Mouse (Mus musculus) left cerebral cortex, postnatal 25 days (tissue): ENCODE data around the gene Klc4. TPM values are rescaled to one million over a fixed set of nuclear protein-coding genes. Genes with fewer than 3 reads are reported as not detected.
A peak's percentile ranks its signal among the peaks of the same experiment; 100 is the strongest.

Experiments
- DNase-seq, 2 experiments: peaks; one replicate each; pipeline ENCODE4 v3.0.0; 2022; ENCODE audit warnings: low spot score in 2 of 2, mixed read lengths in 1 of 2
- intact Hi-C: fragments of 180-260 bp; cut with DNase I; formaldehyde crosslinking; loops from one replicate; pipeline ENCODE4 v1.15.1; 2025
- total RNA-seq, 2 experiments: library from RNA; stranded (reverse); gene quantifications; 2 replicates each; pipeline ENCODE4 v1.2.3; 2021

The Klc4 gene
- total RNA-seq, 2 experiments from 2014 or later = 17.8 to 20.4 TPM

DNA sequence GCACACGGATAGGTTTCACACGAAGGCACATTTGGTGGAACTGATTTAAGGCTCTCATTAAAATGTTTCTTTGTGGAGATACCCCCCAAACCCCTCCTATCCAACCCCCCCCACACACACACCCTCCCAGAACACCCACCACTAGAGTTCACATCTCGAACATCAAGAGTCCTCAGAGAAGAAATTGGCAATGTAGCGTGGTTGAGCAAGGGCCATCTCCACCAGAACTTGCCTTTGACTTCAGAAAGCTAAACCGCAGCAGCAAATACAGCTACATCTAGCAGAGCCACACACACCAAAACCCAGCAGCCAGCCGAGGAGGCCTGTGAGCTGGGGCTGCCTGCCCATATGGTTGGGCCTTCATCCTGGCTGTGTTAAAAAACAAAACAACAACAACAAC lies 18.4 kb downstream of the Klc4 start:
- intact Hi-C loops = no loop called here
- DNase-seq = no peak

DNA sequence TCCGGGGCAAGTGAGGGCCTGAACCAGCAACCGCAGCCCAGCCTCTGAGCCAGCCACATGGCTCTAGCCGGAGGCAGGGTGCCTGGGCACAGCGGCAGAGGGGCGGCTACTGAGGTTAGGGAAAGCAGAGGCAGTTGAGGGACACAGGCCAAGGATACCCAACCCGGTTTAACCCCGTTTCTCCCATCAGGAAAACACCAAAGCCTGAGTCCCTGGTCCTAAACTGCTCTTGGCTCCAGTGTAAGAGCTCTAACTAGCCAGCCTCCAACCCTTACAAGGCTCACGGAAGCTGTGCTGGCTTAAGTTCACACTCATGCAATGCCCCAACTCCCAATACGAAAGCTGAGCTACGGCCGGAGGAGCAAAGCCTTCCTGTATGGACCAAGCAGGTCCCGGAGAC lies 21.2 kb downstream of the Klc4 start:
- intact Hi-C loops = no loop called here
- DNase-seq = no peak

DNA sequence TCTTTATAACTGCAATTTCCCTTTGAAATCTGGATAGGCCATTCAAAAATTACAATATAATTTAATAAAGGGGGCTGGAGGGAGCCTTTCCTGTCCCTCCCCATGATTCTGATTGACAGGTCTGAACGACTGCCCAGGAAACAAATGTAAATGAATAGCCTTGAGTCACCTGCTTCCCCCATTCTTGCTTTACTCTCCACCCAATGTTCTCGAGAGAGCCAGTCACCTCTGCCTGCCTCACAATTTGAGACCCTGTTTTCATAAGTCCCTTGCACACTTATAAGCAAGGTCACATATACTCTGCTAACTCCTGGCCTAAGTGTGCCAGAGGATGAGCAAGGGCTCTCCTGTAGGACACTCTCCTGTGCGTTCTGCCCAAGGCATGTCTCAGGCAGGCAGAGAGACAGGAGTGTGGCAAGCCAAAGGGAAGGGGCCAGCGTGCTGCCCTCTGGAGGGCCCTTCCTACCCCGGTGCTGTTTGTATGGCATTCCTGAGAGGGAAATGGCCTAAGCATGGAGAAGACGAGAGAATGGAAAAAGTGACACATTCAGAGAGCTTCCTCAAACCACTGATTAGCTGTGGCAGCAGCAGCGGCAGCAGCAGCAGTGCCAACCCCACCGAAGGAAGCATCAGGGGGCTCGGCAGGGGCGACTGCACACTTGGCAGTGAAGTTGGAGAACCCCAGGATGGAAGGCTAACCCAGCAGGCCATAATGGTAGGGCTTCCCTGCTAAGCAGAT lies 21.8 kb downstream of the Klc4 start:
- no peak for DNase-seq
- intact Hi-C loops = no loop called here

DNA sequence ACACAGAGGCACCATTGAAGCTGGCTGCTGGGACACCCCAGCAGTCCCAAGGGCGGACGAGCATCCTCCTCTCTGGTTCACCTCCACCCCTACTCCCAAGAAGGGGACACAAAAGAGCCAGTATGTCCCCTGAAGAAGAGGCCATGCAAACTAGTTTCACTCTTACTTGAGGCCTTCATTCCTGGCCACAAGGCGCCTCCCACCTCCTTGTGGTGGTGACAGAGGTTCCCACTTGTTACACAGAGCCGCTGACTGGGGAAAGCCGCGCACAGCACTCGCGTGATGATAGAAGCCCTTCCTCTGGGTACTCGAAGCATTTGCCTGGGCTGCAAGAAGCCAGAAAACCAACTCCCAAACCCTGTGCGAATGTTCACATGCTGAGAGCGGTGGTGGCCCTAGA lies 23.6 kb downstream of the Klc4 start:
- intact Hi-C loops = no loop called here
- DNase-seq = no peak

DNA sequence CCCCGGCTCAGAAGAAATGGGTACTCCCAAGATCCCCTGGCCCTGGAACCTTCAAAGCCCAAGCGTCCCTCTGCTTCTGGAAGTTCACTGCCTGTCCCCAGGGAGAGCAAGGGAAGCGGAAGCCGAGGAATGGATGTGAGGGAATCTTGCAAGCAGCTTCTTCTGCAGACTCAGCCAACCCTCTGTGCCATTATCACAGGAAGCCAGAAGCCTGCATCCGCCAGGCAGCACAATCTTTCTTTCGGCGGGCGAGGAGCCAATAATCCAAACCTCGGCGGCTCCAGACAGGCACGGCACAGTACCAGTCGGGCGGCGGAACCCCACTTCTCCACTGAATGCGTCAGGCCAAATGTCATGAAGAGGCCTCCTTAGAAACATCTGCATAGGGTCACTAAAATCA lies 24.5 kb downstream of the Klc4 start:
- intact Hi-C loops = no loop called here
- DNase-seq = peak; percentile 53 to 74

DNA sequence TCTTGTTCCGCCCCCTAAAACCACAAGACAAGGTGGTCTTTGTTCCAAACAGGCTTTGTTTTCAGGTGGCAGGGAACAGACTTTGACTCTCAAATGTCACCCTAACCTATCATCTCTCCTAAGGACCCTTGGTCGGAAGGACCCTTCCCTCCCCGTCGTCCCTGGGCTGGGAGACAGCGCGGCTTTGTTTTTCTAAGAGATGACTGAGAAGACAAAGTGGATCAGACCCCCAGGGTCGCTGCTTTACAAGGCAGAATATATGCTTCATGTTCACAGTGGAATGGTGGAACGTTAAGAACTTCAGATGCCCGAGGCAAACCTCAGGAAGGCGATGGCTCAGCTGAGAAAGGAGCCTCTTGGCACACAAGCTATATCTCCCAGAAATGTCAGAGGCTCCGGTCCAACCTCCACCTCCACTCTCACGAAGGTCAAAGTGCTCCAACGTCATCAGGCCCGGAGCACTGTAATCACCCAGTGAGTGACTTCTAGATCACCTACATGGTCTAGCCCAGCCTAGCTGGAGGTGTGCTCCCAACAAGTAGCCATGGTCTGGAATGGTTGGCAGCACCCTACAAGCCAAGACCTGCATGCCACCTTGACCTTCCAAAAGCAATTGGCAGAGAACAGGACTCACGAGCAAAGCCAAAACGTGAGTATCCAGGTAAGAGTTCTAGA lies 26.0 kb downstream of the Klc4 start:
- DNase-seq = no peak
- intact Hi-C loops = no loop called here

DNA sequence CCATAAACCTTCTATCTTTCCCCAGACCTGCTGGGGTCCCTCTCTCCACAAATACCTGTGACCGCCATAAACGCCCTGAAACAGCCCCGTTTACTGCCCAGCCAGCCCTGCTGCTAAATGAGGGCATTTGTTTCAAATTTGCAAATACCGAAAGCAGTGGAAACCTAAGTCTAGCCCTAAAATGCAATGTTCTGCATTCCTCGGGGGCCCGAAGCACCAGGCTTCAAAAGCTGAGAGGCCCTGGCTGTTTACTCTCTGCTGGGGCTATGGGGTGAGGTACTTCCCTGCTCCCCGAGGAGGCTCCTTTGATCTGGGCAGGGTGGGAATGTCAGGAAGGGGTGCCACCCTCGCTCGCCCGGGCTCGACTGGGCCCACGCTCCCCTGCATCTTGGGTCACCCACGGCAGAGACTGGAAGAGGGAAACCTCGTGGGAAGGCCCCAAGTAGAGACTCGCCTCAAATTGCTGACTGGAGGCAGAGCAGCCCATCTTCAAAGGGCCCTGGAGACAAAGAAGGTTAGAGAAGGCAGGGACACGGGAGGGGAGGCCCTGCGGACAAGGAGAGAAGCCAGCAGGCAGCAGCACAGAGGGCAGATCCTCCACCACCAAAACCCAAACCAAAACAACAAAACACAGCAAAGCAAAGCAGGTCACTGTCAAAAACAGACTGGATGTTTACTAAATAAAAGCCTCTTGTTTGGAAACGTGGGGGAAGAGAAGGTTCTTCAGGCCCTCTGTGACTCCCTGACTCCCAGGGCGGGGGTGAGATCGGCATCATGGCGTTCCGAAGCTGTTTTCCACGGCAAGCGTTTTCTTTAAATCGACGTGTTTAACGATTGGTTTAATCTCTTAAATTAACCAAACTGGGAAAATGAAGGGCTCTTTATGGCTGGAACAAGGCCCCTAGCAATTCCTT lies 26.8 kb downstream of the Klc4 start:
- DNase-seq = no peak
- intact Hi-C loops = no loop called here

DNA sequence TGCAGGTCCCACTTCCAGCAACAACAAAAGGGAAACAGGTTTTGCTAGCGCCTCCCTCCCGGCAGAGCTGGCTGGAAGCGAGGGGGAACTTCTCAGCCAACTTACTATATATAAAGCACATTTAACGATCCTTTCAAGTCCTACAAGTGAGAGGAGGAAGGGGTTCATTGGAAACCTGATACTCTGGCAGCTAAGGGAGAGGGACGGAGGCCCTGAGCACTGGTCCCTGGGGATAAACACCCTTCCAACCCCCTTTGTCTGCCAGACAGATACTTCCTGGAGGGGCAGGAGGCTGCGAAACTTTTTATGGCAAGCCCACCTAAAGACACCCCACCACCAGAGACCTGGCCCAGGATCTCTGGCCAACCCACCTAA lies 27.4 kb downstream of the Klc4 start:
- DNase-seq = peak in 1 of 2 experiments; percentile 32
- intact Hi-C loops = no loop called here

DNA sequence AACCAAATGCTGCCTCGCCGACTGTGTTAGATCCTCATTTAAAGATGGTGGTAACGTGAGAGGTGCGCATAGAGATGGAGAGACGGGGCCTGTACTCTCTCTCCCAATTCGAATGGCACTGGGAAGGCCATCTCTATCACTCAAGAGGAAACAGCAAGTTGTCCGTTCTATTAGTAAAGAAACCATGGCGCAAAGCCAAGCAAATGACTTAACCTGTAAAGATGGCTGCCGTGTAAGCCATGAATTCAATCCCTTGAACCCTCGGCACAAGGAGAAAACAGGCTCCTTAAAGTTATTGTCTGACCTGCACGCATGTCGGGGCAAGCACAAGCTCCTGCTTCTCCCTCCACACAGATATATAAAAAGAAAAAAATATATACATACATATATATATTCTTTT lies 28.0 kb downstream of the Klc4 start:
- DNase-seq = no peak
- intact Hi-C loops = no loop called here

DNA sequence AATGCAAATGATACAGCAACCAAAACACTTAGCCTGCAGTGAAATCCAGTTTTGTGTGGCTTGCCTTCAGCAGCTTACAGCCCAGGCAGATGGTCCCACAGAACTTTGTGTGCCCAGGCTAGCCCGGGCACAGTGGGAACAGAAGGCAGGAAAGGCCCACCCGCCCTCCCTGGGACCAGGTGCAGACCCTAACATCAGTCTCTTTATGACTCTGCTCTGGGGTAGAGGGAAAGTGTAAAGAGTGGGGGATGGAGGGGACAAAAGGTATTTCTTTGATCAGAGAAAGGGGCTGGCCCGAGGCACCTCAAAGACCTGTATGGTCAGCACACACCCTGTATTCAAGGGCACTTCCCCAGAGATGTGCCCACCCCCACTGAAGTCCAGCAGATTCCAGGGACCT lies 32.6 kb downstream of the Klc4 start:
- no peak for DNase-seq
- intact Hi-C loops = no loop called here

DNA sequence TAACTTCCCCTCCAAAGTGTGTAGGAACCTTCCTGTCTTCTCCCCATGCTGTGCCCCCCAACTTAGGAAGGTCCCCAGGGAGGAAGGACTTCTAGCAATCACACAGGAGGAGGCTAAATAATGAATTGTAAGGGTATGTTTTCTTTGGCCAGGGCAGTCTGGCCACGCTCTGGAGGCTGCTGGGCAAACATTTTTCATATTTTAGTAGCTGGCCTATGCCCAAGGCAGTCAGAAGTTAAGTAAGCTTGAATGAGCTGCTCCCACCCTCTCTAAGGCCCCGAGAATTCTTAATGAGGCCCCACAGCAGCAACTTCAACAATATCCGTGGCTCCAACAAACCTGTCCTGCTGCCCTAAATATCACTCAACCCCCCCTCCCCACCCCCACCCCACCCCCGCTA lies 33.0 kb downstream of the Klc4 start:
- DNase-seq = no peak
- intact Hi-C loops = no loop called here

DNA sequence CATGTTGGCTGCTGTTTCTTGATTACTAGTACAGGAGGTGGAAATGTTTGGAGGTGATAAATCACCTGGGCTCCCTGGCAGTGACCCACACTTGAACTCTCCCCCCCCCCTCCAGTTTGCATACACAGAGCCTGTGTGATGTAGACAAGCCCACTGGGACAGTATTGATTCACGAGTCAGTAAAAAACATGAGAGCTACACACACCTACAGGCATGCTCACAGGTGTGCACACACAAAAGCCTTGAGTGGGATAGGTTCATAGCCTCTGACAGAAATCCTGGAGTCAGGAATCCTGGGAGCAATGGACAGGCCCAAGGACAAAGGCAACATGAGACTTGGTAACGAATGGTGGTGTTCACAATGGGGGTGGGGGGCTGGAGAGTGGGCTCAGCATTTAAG lies 33.6 kb downstream of the Klc4 start:
- no peak for DNase-seq
- intact Hi-C loops = no loop called here

DNA sequence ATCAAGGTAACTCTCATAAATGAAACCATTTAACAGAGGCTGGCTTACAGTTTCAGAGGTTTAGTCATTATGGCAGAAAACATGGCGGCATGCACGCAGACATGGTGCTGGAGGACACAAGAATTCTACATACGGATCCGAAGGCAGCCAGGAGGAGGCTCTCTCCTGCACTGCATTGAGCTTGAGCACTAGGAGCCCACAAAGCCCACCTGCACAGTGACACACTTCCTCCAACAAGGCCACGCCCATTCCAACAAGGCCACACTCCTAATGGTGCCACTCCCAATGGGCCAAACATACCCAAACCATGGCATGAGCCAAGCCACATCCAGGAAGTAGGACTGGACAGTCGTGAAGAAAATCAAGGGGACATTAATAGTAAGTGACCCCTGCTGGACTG lies 34.5 kb downstream of the Klc4 start:
- intact Hi-C loops = no loop called here
- no peak for DNase-seq

DNA sequence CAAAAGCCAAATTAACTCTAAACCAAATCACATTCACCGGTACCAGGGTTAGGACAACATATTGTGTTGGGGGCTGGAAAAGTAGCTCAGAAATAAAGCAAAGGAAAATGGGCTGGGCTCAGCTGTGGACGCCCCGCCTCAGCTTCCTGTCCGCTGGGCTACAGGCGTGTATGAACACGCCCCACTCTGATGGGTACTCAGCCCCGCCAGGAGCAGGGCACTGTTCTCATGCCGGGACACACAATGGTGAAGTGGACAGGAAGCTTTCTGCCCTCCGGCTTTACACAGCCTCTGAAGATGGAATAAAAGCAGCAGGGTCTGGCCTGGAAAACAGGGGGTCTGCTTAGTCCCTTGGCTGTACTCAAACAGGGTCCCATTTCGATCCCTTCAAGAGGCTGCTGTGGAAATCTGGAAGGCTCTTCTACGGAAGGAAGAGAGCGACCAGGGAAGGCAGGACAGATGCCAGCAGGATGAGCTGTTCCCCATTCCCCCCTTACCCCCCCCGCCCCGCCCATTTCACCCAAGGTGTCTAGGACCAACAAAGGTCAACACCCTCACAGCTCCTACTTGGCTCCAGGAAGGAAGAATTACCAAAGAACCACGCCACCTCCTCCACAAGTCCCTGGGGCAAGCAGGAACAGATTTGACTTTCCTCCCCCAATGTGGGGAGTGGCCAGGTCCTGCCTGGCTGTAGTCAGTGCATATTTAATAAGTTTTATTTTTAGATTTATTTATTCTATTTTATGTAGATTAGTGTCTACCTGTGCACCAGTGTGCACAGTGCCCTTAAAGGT lies 35.9 kb downstream of the Klc4 start:
- intact Hi-C loops = no loop called here
- no peak for DNase-seq

DNA sequence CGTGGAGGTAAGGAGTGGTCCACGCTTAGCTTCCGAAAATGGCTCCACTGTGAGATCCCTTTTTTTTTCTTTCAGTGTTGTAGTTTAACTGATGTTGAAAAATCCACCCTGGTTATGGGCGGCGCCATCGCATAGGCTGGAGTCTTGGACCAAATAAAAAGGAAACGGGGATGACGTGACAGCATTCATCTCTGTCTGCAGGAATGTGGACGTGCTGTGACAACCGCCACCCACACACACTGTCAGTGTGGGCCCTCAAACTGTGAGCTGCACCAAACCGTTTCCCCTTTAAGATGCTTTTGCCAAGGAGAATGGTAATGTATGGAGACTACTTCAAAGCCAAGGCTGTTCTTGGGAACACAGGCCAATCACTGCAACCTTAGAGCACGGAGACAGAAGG lies 39.8 kb downstream of the Klc4 start:
- peak; percentile 33 to 89 for DNase-seq
- intact Hi-C loops = no loop called here

DNA sequence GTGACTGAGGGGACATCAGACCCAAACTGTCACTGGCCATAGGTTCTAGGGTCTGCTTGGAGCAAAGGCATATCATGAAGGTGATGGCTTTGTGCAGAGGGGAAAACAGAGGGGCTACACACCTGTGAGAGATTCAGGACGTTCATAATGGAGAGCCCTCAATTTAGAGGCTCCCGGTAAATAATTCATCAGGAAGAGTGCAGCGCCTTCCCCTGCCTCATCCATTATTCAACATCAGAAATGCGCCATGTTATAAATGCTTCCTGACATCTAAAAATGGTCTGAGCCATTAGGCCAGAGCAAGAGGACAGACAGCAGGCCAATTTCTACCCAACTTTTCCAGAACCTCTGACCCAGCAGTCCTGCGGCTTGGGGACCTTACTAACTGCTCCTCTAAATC lies 40.7 kb downstream of the Klc4 start:
- intact Hi-C loops = no loop called here

DNA sequence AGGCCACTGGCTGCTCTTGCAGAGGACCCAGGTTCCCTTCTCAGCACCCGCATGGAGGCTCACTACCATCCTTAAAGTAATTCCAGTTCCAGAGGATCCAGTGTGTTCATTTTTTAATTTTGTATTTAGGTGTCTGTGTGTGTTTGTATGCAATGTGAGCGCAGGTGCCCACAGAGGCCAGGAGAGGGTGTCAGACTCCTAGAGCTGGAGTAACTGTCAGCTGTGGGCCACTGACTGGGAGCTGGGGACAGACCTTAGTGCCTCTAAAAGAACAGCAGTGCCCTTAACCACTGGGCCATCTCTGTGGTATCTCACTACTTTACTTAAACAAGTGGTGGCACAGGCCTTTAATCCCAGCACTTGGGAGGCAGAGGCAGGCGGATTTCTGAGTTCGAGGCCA lies 42.6 kb downstream of the Klc4 start:
- intact Hi-C loops = loop anchor here (5.0 kb wide), 1 partner anchor 34 kb away; no protein-coding TSS in a partner anchor
- DNase-seq = no peak

More for the DNA sequence above, 40.7 kb downstream of the Klc4 start:
- no peak for DNase-seq

DNA sequence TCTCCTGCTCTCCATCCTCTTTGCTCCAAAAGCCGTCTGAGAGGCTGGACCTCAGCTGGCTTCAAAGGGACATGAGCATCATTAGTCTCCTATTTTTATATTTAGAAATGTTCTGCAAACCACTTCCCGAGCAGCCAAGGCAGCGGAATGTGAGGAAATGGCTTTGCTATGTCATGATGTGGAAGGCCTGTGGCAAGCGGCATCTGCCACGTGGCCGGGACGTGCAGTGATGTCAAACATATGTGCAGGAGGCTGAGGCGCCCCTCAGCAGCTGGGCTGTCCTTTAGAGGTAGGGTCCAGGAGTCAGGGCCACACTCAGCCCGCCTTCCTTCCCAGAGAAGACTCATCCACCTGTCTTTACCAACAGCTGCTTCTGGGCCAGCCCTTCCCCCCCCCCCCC lies 43.6 kb downstream of the Klc4 start:
- intact Hi-C loops = loop anchor here (5.0 kb wide), 1 partner anchor 35 kb away; no protein-coding TSS in a partner anchor
- DNase-seq = no peak

DNA sequence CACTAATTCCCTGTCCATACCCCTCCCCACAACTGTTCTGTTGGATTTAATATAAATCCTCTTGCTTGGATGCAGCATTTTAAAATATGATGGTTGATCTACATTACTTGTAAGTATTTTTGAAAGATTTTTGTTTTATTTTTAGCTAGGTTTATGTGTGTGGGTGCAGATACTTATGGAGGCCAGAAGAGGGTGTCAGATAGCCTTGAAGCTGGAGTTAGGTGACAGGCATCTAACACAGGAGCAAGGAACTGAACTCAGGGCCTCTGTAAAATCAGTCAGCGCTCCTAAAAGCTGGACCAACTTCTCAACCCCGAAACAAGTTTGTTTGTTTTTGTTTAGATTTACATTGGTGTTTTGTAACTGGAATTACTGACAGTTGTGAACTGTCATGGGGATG lies 45.3 kb downstream of the Klc4 start:
- intact Hi-C loops = loop anchor here (5.0 kb wide), 1 partner anchor 37 kb away; no protein-coding TSS in a partner anchor
- no peak for DNase-seq

DNA sequence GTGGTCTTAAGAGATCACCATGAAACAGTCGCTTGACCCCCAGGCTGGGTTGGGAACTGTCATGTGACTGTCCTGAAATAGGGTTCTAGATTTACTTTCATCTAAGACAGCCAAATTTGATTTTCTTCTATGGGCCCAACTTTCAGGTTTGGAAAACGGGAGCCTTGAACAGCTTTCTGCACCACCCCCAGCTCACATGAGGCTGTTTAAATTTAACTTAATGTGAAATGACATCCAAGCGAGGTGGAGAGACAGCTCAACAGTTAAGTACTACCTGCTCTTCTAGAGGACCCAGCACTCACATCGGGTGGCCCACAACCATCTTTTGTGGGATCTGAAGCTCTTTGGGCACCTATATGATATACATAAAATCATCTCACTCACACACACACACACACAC lies 46.9 kb downstream of the Klc4 start:
- DNase-seq = peak in 1 of 2 experiments; percentile 74
- intact Hi-C loops = no loop called here
